7 mouse cellular contexts compared by ENCODE assay signal in the genomic region with DNA sequence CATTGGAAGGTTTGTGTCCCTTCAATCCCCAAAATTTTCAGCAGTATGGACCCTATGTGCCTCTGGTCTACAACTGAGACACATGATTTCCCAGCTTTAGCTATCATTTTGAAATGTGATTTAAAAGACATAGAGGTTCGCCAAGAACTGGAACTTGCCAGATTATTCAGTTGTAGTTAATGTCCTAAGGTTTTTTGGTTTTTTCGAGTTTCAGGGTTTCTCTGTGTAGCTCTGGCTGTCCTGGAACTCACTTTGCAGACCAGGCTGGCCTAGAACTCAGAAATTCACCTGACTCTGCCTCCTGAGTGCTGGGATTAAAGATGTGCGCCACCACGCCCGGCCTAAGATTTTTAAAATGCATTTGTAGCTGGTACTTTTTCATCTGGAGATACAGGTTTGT. TPM values are rescaled to one million over a fixed set of nuclear protein-coding genes. Genes with fewer than 3 reads are reported as not detected.
DNase-seq lines count a peak whose midpoint lies in the region; ATAC-seq and TF ChIP-seq lines count a peak whose summit lies in the region.

No protein-coding gene starts in this region.

- peak overlapping the region; percentile 21 for H3K9ac ChIP-seq in lung, embryonic 16.5 days (ENCODE audit: low read length)
- peak overlapping the region; percentile 41; the same call in 1 of the 2 replicates for H3K9ac ChIP-seq in forebrain, embryonic 11.5 days (ENCODE audit: low read length)
- peak overlapping the region; percentile 55 for H3K9ac ChIP-seq in limb, embryonic 13.5 days

- no peaks in the 10 kb centered on the region for H3K27me3 ChIP-seq in lung, embryonic 16.5 days (ENCODE audit: control insufficient read depth, insufficient read depth, low read depth, low read length)
- no peaks in the 10 kb centered on the region for H3K27me3 ChIP-seq in forebrain, embryonic 11.5 days (ENCODE audit: control insufficient read depth, insufficient read depth, low read length)
- H3K27me3 ChIP-seq in limb, embryonic 13.5 days = no peaks in the 10 kb centered on the region
- H3K27me3 ChIP-seq in small intestine, adult 2 months (ENCODE audit: control insufficient read depth, insufficient read depth, low read length) = no peaks in the 10 kb centered on the region

- no peaks in the 10 kb centered on the region for H3K9me3 ChIP-seq in lung, embryonic 16.5 days (ENCODE audit: control insufficient read depth, low read length)
- H3K9me3 ChIP-seq in forebrain, embryonic 11.5 days (ENCODE audit: control insufficient read depth, low read length) = no peaks in the 10 kb centered on the region
- H3K9me3 ChIP-seq in limb, embryonic 13.5 days = no peaks in the 10 kb centered on the region

- H3K27ac ChIP-seq in lung, embryonic 16.5 days (ENCODE audit: low read length) = no peak overlapping the region
- H3K27ac ChIP-seq in forebrain, embryonic 11.5 days (ENCODE audit: low read depth, low read length) = no peak overlapping the region
- H3K27ac ChIP-seq in limb, embryonic 13.5 days = no peak overlapping the region
- H3K27ac ChIP-seq in small intestine, adult 2 months (ENCODE audit: insufficient read depth, low read depth, low read length) = no peak overlapping the region

- 65% methylated on average over 5 of the region's 5 CpGs for WGBS in lung, embryonic 16.5 days
- WGBS in forebrain, embryonic 11.5 days = 82% methylated on average over 5 of the region's 5 CpGs
- WGBS in limb, embryonic 13.5 days = 85% methylated on average over 5 of the region's 5 CpGs
- WGBS in small intestine, adult 2 months = 37% methylated on average over 5 of the region's 5 CpGs

- H3K36me3 ChIP-seq in lung, embryonic 16.5 days (ENCODE audit: control insufficient read depth, insufficient read depth, low read length) = peaks cover 16% of the 10 kb centered on the region; the same call in 1 of the 2 replicates
- H3K36me3 ChIP-seq in forebrain, embryonic 11.5 days (ENCODE audit: control insufficient read depth, insufficient read depth, low read length) = peaks cover 8% of the 10 kb centered on the region; the same call in 1 of the 2 replicates
- peaks cover 25% of the 10 kb centered on the region for H3K36me3 ChIP-seq in limb, embryonic 13.5 days
- peaks cover 18% of the 10 kb centered on the region for H3K36me3 ChIP-seq in small intestine, adult 2 months (ENCODE audit: control insufficient read depth, insufficient read depth, low read length)

- TF ChIP-seq CTCF in small intestine, adult 2 months (IDR thresholded peaks at IDR 0.05; ENCODE audit: extremely low read depth, insufficient read length, insufficient replicate concordance, low read depth, low read length) = no peak

- H3K4me1 ChIP-seq in lung, embryonic 16.5 days (replicated peaks; ENCODE audit: control insufficient read depth, insufficient read depth, low read length) = peaks cover 24% of the 10 kb centered on the region
- H3K4me1 ChIP-seq in forebrain, embryonic 11.5 days (replicated peaks; ENCODE audit: control insufficient read depth, insufficient read depth, low read length) = peaks cover 13% of the 10 kb centered on the region; the same call in 1 of the 2 replicates
- peaks cover 27% of the 10 kb centered on the region for H3K4me1 ChIP-seq in limb, embryonic 13.5 days
- H3K4me1 ChIP-seq in small intestine, adult 2 months (ENCODE audit: control insufficient read depth, insufficient read depth, insufficient read length, low read length) = peaks cover 10% of the 10 kb centered on the region

- peak overlapping the region; percentile 95 for H3K4me2 ChIP-seq in lung, embryonic 16.5 days (ENCODE audit: low read depth, low read length)
- H3K4me2 ChIP-seq in forebrain, embryonic 11.5 days (ENCODE audit: low read depth, low read length, severe bottlenecking) = peak overlapping the region; percentile 80
- peak overlapping the region; percentile 81 for H3K4me2 ChIP-seq in limb, embryonic 13.5 days (replicated peaks)

- TF ChIP-seq POLR2A in small intestine, adult 2 months (IDR thresholded peaks at IDR 0.05; ENCODE audit: low read depth, low read length) = no peak

- peak overlapping the region; percentile 61 for H3K4me3 ChIP-seq in lung, embryonic 16.5 days (ENCODE audit: low read length)
- peak overlapping the region; percentile 50 for H3K4me3 ChIP-seq in forebrain, embryonic 11.5 days (ENCODE audit: low read depth, low read length)
- peak overlapping the region; percentile 48 for H3K4me3 ChIP-seq in limb, embryonic 13.5 days
- H3K4me3 ChIP-seq in small intestine, adult 2 months (ENCODE audit: low read depth, low read length) = peak overlapping the region; percentile 30; the same call in 1 of the 2 replicates

- ATAC-seq in lung, embryonic 16.5 days (ENCODE audit: low read depth) = no peak
- no peak for ATAC-seq in forebrain, embryonic 11.5 days (replicated peaks; ENCODE audit: low FRiP score)
- ATAC-seq in limb, embryonic 13.5 days (ENCODE audit: low FRiP score, low read depth) = no peak

- DNase-seq in lung, postnatal 14 days = no peak
- no peak for DNase-seq in forebrain, embryonic 11.5 days (ENCODE audit: low spot score)
- no peak for DNase-seq in layer of hippocampus, postnatal 10 days (ENCODE audit: low spot score in 2 of 2)
- DNase-seq in testis, postnatal 14 days (ENCODE audit: low spot score) = no peak

RNA-seq across cellular contexts. Expression of gene Ubb, which starts 2.7 kb away (rescaled TPM):
- polyA plus RNA-seq in lung, embryonic 16.5 days (2015; fragmentation: Nextera tagmentation; extraction: Ambion mirVana) = 3,082 and 3,189 TPM in 2 replicates
- 3,283 and 3,484 TPM in 2 replicates for polyA plus RNA-seq in forebrain, embryonic 11.5 days (2014; fragmentation: Nextera tagmentation; extraction: Ambion mirVana)
- 3,843 and 3,876 TPM in 2 replicates for polyA plus RNA-seq in limb, embryonic 13.5 days (2015; fragmentation: Nextera tagmentation; extraction: Ambion mirVana)
- polyA plus RNA-seq in small intestine, adult 2 months (2012; rRNA removed) = 827 and 2,308 TPM in 2 replicates
- 1,000 to 10,000 TPM; 1,541 to 1,698 TPM for total RNA-seq in layer of hippocampus, postnatal 10 days (2021)

RNA-seq across cellular contexts. Expression of gene Cenpv, which starts 14.6 kb away (rescaled TPM):
- polyA plus RNA-seq in lung, embryonic 16.5 days (2015; fragmentation: Nextera tagmentation; extraction: Ambion mirVana) = 7.9 and 9.0 TPM in 2 replicates
- polyA plus RNA-seq in forebrain, embryonic 11.5 days (2014; fragmentation: Nextera tagmentation; extraction: Ambion mirVana) = 61.5 and 79.6 TPM in 2 replicates
- polyA plus RNA-seq in limb, embryonic 13.5 days (2015; fragmentation: Nextera tagmentation; extraction: Ambion mirVana) = 23.6 and 26.8 TPM in 2 replicates
- polyA plus RNA-seq in small intestine, adult 2 months (2012; rRNA removed) = 77.4 and 175 TPM in 2 replicates
- 10 to 100 TPM; 41.5 to 44.4 TPM for total RNA-seq in layer of hippocampus, postnatal 10 days (2021)

RNA-seq across cellular contexts. Expression of gene Trpv2, which starts 20.7 kb away (rescaled TPM):
- polyA plus RNA-seq in lung, embryonic 16.5 days (2015; fragmentation: Nextera tagmentation; extraction: Ambion mirVana) = 4.8 and 4.9 TPM in 2 replicates
- polyA plus RNA-seq in forebrain, embryonic 11.5 days (2014; fragmentation: Nextera tagmentation; extraction: Ambion mirVana) = 3.0 and 3.1 TPM in 2 replicates
- 1.4 and 2.4 TPM in 2 replicates for polyA plus RNA-seq in limb, embryonic 13.5 days (2015; fragmentation: Nextera tagmentation; extraction: Ambion mirVana)
- polyA plus RNA-seq in small intestine, adult 2 months (2012; rRNA removed) = 4.0 and 4.7 TPM in 2 replicates
- total RNA-seq in layer of hippocampus, postnatal 10 days (2021) = 10 to 100 TPM; 26.1 to 26.3 TPM
